Mouse (Mus musculus): ENCODE results near the gene Pgghg. TPM values are rescaled to one million over a fixed set of nuclear protein-coding genes. Genes with fewer than 3 reads are reported as not detected.

Gene Pgghg
- polyA plus RNA-seq, 1 experiment from 2014 or later: 15.8 TPM

DNA sequence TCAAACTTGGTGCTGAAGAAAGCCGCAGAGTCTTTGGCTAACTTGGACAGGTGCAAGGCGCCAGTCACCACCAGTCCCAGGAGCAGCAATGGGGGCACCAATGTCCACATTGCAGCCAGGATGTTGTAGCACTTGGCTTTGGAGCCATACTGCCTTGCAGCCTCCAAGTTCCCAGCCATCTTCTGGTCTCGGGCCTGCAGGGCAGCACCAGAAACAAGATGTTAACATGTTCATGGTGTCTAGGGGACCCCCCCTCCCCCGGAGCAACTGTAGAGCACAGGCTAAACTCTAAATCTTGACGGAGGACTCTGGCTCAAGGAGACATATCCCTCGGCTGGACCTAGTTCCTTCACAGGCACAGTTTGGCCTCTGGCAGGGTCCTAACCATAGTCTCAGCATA is 8.1 kb downstream of the Pgghg start:
- Histone ChIP-seq H3K9ac (ENCODE audit: low read length) (no peak overlapping the region), H3K4me2 (ENCODE audit: low read depth, low read length, severe bottlenecking) (no peak overlapping the region), H3K9me3 (ENCODE audit: control insufficient read depth, low read length) (no peaks in the 10 kb centered on the region), H3K27ac (ENCODE audit: low read depth, low read length) (no peak overlapping the region), H3K4me1 (replicated peaks; ENCODE audit: control insufficient read depth, insufficient read depth, low read length) (peaks cover 8% of the 10 kb centered on the region; the same call in 1 of the 2 replicates), H3K4me3 (ENCODE audit: low read depth, low read length) (no peak overlapping the region), H3K27me3 (ENCODE audit: control insufficient read depth, insufficient read depth, low read length) (no peaks in the 10 kb centered on the region), H3K36me3 (ENCODE audit: control insufficient read depth, insufficient read depth, low read length) (no peaks in the 10 kb centered on the region)
- ATAC-seq (replicated peaks; ENCODE audit: low FRiP score) (no peak), DNase-seq (ENCODE audit: low spot score) (no peak)
- WGBS: 91% methylated on average over 6 of the region's 6 CpGs

DNA sequence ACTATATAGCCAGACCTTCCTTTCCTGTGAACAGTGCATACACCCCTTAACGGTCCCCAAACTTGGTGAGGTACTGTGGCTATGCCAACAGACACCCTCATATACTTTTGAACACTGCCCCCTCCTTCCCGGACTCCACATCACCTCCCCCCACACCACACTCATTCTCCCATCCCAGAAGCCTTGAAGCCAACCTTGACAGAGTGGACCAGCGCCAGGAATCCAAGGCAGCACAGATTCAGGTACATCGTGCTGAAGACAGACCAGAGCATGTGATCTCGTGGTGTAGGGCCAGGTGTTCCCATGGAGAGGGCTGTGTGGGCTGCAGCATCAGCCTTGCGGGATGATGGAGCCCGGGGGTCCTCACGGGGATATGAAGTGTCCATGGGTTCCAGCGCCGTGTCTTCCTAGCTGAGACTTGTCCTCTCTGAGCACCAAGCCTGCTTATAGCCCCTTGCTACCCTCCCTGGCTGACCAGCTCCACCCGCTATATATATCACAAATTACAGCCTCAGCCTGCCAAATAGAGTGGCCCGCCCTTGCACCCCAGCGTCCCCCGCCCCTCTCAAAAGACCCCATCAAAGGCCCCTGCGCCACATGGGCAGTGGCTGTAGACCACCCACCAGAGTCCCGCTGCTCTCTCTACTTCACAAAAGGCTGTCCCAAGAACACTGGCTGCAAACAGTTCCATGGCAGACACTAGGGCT is 8.8 kb downstream of the Pgghg start, which contains the start of gene Ifitm5:
TSS of gene Ifitm5 (minus strand) at position 468 of the 707 bp plus-strand sequence.
- 74% methylated on average over 16 of the region's 16 CpGs for WGBS
- H3K4me3 ChIP-seq (ENCODE audit: low read depth, low read length): no peak within 1 kb of the TSS
- DNase-seq (ENCODE audit: low spot score): no peak
- H3K4me1 ChIP-seq (replicated peaks; ENCODE audit: control insufficient read depth, insufficient read depth, low read length): peaks cover 8% of the 10 kb centered on the region; the same call in 1 of the 2 replicates
- no peak within 1 kb of the TSS for H3K4me2 ChIP-seq (ENCODE audit: low read depth, low read length, severe bottlenecking)
- H3K27ac ChIP-seq (ENCODE audit: low read depth, low read length): no peak within 1 kb of the TSS
- H3K27me3 ChIP-seq (ENCODE audit: control insufficient read depth, insufficient read depth, low read length): no peaks in the 10 kb centered on the region
- no peak for ATAC-seq (replicated peaks; ENCODE audit: low FRiP score)
- no peaks in the 10 kb centered on the region for H3K9me3 ChIP-seq (ENCODE audit: control insufficient read depth, low read length)
- H3K36me3 ChIP-seq (ENCODE audit: control insufficient read depth, insufficient read depth, low read length): no peaks in the 10 kb centered on the region
- no peak within 1 kb of the TSS for H3K9ac ChIP-seq (ENCODE audit: low read length)

DNA sequence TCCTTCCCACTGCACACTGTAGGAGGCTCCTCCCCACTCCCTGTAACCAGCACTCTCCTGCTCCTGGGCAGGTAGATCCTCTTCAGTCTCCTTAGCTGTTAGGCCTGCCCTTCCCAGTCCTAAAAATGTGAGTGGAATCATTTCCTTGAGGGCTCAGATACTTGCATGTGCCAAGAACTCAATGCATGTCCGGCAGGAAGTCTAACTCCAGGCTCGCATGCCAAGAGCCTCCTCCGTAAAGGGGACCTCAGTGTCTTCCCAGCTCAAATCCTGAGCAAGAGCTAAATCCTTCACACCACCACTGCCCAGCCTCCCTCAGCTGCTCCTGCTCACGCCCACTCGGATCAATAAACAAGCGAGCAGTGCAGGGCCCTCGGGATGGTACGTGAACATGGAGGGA is 9.9 kb downstream of the Pgghg start:
- DNase-seq (ENCODE audit: low spot score) (no peak), ATAC-seq (replicated peaks; ENCODE audit: low FRiP score) (no peak)
- Histone ChIP-seq H3K4me1 (replicated peaks; ENCODE audit: control insufficient read depth, insufficient read depth, low read length) (peaks cover 8% of the 10 kb centered on the region; the same call in 1 of the 2 replicates), H3K9ac (ENCODE audit: low read length) (no peak overlapping the region), H3K36me3 (ENCODE audit: control insufficient read depth, insufficient read depth, low read length) (no peaks in the 10 kb centered on the region), H3K9me3 (ENCODE audit: control insufficient read depth, low read length) (no peaks in the 10 kb centered on the region), H3K27ac (ENCODE audit: low read depth, low read length) (no peak overlapping the region), H3K4me3 (ENCODE audit: low read depth, low read length) (no peak overlapping the region), H3K4me2 (ENCODE audit: low read depth, low read length, severe bottlenecking) (no peak overlapping the region), H3K27me3 (ENCODE audit: control insufficient read depth, insufficient read depth, low read length) (no peaks in the 10 kb centered on the region)
- WGBS: 60% methylated on average over 8 of the region's 8 CpGs

DNA sequence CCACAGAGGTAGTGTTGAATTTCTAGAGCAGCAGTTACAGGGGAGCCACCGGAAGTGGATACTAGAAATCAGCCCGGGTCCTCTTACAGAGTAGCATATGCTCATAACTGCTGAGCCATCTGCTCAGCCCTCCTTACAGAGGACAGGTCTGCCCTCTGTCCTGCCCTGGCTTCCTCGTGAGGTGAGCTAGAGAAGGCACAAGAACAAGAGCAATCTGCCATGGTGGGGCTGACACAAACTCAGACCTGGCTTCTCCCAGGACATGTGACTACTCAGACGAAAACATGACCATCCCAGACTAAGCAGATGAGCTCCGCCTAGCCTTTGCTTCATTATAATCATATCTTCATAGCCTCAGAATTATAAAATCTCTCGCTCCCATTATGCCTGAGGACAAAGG is 10.6 kb downstream of the Pgghg start:
- no peak overlapping the region for H3K27ac ChIP-seq (ENCODE audit: low read depth, low read length)
- H3K4me1 ChIP-seq (replicated peaks; ENCODE audit: control insufficient read depth, insufficient read depth, low read length): peaks cover 10% of the 10 kb centered on the region; the same call in 1 of the 2 replicates
- no peak overlapping the region for H3K4me2 ChIP-seq (ENCODE audit: low read depth, low read length, severe bottlenecking)
- DNase-seq (ENCODE audit: low spot score) (no peak), ATAC-seq (replicated peaks; ENCODE audit: low FRiP score) (no peak)
- H3K9ac ChIP-seq (ENCODE audit: low read length): no peak overlapping the region
- H3K9me3 ChIP-seq (ENCODE audit: control insufficient read depth, low read length): no peaks in the 10 kb centered on the region
- H3K4me3 ChIP-seq (ENCODE audit: low read depth, low read length): no peak overlapping the region
- no peaks in the 10 kb centered on the region for H3K36me3 ChIP-seq (ENCODE audit: control insufficient read depth, insufficient read depth, low read length)
- WGBS: 84% methylated on average over 6 of the region's 6 CpGs
- 0 out of 2 replicates have a peak, but pooled peaks cover 2% of the 10 kb centered on the region for H3K27me3 ChIP-seq (ENCODE audit: control insufficient read depth, insufficient read depth, low read length)

DNA sequence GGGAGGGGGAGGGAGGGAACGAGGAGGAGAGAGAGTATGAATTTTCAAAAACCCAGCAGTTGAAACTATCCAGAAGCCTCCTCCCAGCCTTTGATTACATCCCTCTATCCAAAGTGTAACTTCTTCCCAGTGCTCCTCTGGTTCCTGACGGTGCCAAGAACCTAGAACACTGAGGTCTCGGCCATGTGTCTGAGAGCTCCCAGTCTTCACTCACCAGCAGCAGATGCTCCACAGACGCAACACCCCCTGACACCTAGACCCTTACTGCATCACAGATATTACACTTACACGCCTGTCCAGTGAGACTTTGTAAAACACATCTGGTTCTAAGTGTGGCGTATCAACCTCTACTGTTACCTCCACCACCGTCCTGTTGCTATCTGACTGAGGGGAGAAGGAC is 11.2 kb downstream of the Pgghg start:
- H3K4me3 ChIP-seq (ENCODE audit: low read depth, low read length): no peak overlapping the region
- H3K9me3 ChIP-seq (ENCODE audit: control insufficient read depth, low read length): no peaks in the 10 kb centered on the region
- H3K9ac ChIP-seq (ENCODE audit: low read length): no peak overlapping the region
- no peaks in the 10 kb centered on the region for H3K36me3 ChIP-seq (ENCODE audit: control insufficient read depth, insufficient read depth, low read length)
- no peak overlapping the region for H3K4me2 ChIP-seq (ENCODE audit: low read depth, low read length, severe bottlenecking)
- peaks cover 10% of the 10 kb centered on the region; the same call in 1 of the 2 replicates for H3K4me1 ChIP-seq (replicated peaks; ENCODE audit: control insufficient read depth, insufficient read depth, low read length)
- ATAC-seq (replicated peaks; ENCODE audit: low FRiP score) (no peak), DNase-seq (ENCODE audit: low spot score) (no peak)
- WGBS: 89% methylated on average over 7 of the region's 7 CpGs
- H3K27me3 ChIP-seq (ENCODE audit: control insufficient read depth, insufficient read depth, low read length): 0 out of 2 replicates have a peak, but pooled peaks cover 2% of the 10 kb centered on the region
- no peak overlapping the region for H3K27ac ChIP-seq (ENCODE audit: low read depth, low read length)

DNA sequence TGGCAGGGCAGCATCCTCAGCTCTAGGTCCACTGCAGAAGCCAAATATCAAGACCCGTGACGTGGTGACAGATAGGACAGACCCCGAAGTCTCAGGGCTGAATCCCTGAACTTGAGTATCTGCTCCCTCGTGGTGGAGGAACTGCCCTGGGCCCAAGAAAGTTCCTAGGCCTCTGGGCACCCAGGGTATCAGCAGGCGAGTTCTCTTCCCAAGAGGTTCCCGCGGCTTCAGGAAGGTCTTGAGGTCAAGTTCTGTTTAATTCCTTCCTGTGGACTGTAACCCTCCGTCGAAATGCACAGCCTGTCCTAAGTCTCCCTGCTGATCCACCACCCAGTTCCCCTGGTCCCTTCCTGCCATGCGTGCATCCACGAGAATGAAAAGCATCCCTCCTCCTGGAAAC is 11.9 kb downstream of the Pgghg start:
- ATAC-seq (replicated peaks; ENCODE audit: low FRiP score): no peak
- no peak overlapping the region for H3K4me3 ChIP-seq (ENCODE audit: low read depth, low read length)
- H3K4me1 ChIP-seq (replicated peaks; ENCODE audit: control insufficient read depth, insufficient read depth, low read length): peaks cover 10% of the 10 kb centered on the region; the same call in 1 of the 2 replicates
- no peaks in the 10 kb centered on the region for H3K9me3 ChIP-seq (ENCODE audit: control insufficient read depth, low read length)
- H3K27ac ChIP-seq (ENCODE audit: low read depth, low read length): no peak overlapping the region
- H3K27me3 ChIP-seq (ENCODE audit: control insufficient read depth, insufficient read depth, low read length): 0 out of 2 replicates have a peak, but pooled peaks cover 2% of the 10 kb centered on the region
- WGBS: 87% methylated on average over 11 of the region's 11 CpGs
- no peak for DNase-seq (ENCODE audit: low spot score)
- no peak overlapping the region for H3K4me2 ChIP-seq (ENCODE audit: low read depth, low read length, severe bottlenecking)
- H3K36me3 ChIP-seq (ENCODE audit: control insufficient read depth, insufficient read depth, low read length): no peaks in the 10 kb centered on the region
- no peak overlapping the region for H3K9ac ChIP-seq (ENCODE audit: low read length)

DNA sequence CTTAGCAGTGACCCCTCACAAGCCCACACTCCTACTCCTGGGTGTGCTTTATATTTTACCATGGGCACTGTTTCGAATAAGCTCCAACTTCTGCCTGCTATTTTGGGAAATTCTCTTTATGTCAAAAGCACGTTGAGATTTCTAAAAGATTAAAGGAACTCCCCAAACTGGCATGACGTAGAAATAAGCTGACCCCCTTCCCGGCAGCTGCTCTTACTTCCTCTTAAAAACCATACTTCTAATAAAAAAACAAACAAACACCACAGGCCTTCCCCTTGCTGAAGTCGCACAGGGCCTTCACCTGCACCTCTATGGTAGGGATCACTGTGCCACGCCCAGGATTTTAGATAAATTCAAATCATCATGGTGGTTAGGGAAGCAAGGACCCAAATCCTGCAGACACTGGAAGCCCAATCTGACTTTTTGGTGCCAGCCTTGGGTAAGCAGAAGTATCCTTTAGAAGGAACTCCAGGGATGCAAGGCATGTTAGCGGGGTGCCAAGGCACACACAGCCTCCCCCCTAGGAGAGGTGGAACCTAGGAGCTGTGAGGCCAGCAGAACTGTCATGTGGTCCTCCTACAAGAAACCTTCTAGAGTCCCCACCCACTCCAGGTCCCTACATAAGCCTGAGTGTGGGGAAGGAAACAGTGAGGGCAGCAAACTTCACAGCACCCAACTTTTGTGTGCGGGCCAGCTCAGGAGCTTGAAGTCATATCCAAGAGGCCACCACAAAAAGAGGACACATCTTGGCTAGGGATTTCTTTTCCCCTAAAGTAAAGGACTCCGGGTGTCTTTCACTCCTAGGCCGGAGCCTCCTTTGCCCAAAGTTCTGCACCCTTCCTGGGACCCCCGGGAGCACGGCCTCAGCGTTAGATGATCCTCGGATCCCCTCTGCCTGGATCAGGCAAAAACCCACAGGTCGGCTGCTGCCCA is 12.9 kb downstream of the Pgghg start:
- Histone ChIP-seq H3K36me3 (ENCODE audit: control insufficient read depth, insufficient read depth, low read length) (no peaks in the 10 kb centered on the region), H3K9me3 (ENCODE audit: control insufficient read depth, low read length) (no peaks in the 10 kb centered on the region), H3K27me3 (ENCODE audit: control insufficient read depth, insufficient read depth, low read length) (0 out of 2 replicates have a peak, but pooled peaks cover 2% of the 10 kb centered on the region), H3K4me3 (ENCODE audit: low read depth, low read length) (no peak overlapping the region; the same call in 1 of the 2 replicates), H3K27ac (ENCODE audit: low read depth, low read length) (no peak overlapping the region), H3K4me1 (replicated peaks; ENCODE audit: control insufficient read depth, insufficient read depth, low read length) (peaks cover 10% of the 10 kb centered on the region; the same call in 1 of the 2 replicates), H3K9ac (ENCODE audit: low read length) (no peak overlapping the region), H3K4me2 (ENCODE audit: low read depth, low read length, severe bottlenecking) (peak overlapping the region; percentile 50; the same call in 1 of the 2 replicates)
- 70% methylated on average over 15 of the region's 15 CpGs for WGBS
- ATAC-seq (replicated peaks; ENCODE audit: low FRiP score) (no peak), DNase-seq (ENCODE audit: low spot score) (no peak)

DNA sequence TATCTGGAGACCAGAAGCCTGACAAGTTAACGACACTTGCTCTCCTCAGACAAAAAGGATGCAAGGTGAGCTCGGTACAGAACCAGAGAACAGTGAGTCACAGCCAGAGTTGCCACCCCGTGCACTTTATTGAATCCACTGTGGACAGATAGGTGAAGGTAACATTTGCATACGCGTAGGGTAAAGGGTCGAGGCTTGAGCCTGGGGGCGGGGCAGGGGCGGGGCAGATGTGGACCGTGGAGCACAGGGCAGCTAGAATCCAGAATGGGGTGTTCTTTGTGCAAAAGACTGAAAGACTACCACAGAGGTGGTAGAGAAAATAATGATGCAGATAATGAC is 13.5 kb downstream of the Pgghg start:
- H3K9ac ChIP-seq (ENCODE audit: low read length): no peak overlapping the region
- no peak for ATAC-seq (replicated peaks; ENCODE audit: low FRiP score)
- peak overlapping the region; percentile 50 for H3K4me2 ChIP-seq (ENCODE audit: low read depth, low read length, severe bottlenecking)
- H3K4me1 ChIP-seq (replicated peaks; ENCODE audit: control insufficient read depth, insufficient read depth, low read length): peaks cover 13% of the 10 kb centered on the region; the same call in 1 of the 2 replicates
- peak overlapping the region; percentile 28 for H3K4me3 ChIP-seq (ENCODE audit: low read depth, low read length)
- DNase-seq (ENCODE audit: low spot score): no peak
- 10% methylated on average over 9 of the region's 9 CpGs for WGBS
- no peaks in the 10 kb centered on the region for H3K36me3 ChIP-seq (ENCODE audit: control insufficient read depth, insufficient read depth, low read length)
- H3K27ac ChIP-seq (ENCODE audit: low read depth, low read length): no peak overlapping the region
- no peaks in the 10 kb centered on the region for H3K9me3 ChIP-seq (ENCODE audit: control insufficient read depth, low read length)
- 0 out of 2 replicates have a peak, but pooled peaks cover 2% of the 10 kb centered on the region for H3K27me3 ChIP-seq (ENCODE audit: control insufficient read depth, insufficient read depth, low read length)

Measured in forebrain, embryonic 11.5 days (tissue).